Mouse (Mus musculus): ENCODE results near the gene Cish. TPM values are rescaled to one million over a fixed set of nuclear protein-coding genes. Genes with fewer than 3 reads are reported as not detected.

Cish gene
- total RNA-seq (2021) = 10 to 100 TPM in 1 of 2 experiments, 1 to 10 TPM in 1; 9.6 to 10.7 TPM
- long read RNA-seq, experiment 1, partial matches to known transcripts = 0 of 4 reads
- long read RNA-seq, experiment 1, other reads (novel, unspliced or antisense) = 1 of 4 reads
- long read RNA-seq, experiment 2, partial matches to known transcripts = 0 of 7 reads
- long read RNA-seq, experiment 2, other reads (novel, unspliced or antisense) = 3 of 7 reads

DNA sequence AAGGTAGTCTGAATTCAATTTTAAA, at the start of gene Cish:
TSS of gene Cish (plus strand) at position 11 of the 25 bp plus-strand sequence.
- no peak for DNase-seq (ENCODE audit: extremely low spot score in 1 of 2, low spot score in 2 of 2)
- Histone ChIP-seq H3K4me3 (peak within 1 kb of the TSS; percentile 77), H3K27ac (peak within 1 kb of the TSS; percentile 77)
- intact Hi-C loops (cut with DNase I) = loop anchor here (10.0 kb wide), 1 partner anchor 611 kb away; the partner anchor contains the start of gene Tex264
- TF ChIP-seq CTCF (IDR thresholded peaks at IDR 0.05) = no peak

DNA sequence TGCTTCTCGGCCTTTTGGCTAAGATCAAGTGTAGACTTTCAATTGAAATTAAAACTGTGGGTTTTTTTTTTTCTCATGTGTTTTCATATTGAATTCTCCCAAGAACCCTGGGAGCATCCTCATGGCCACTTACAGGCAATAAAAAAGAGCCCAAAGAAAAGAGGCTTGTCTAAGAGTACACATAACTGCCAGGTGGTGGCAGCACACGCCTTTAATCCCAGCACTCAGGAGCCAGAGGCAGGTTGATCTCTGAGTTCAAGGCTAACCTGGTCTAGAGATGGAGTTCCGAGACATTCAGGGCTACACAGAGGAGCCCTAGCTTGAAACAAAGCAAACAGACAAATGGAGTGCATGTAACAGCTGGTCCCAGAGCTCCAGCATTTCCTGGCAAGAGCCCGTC, 49.7 kb upstream of the Cish start:
- intact Hi-C loops (cut with DNase I) = loop anchor here (2.0 kb wide), 1 partner anchor 45 kb away; no protein-coding TSS in a partner anchor

DNA sequence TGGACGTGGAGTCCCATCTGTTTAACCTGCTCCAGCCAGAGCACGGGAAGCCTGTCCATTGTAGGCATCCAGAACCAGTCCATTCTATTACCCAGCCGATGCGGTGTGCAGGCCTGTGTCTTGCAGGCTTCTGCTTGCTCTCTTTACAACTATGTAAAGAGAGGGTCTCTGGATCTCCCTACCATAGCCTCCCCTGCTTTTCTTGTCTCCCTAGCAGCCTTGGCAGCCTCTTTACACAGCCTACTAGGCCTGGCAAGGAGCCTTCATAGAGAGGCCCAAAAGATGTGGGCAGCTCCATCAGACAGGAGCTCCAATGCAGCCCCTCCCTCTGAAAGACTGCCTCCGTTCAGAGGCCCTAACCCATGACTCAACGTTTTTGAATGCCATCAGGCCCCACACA, 46.7 kb upstream of the Cish start:
- no peak for TF ChIP-seq CTCF (IDR thresholded peaks at IDR 0.05)
- Histone ChIP-seq H3K4me3 (no peak overlapping the region), H3K27ac (peak overlapping the region; percentile 71)
- no peak for DNase-seq (ENCODE audit: extremely low spot score in 1 of 2, low spot score in 2 of 2)
- intact Hi-C loops (cut with DNase I) = no loop called here

More for the DNA sequence above, 49.7 kb upstream of the Cish start:
- Histone ChIP-seq H3K4me3 (no peak overlapping the region), H3K27ac (no peak overlapping the region)
- no peak for DNase-seq (ENCODE audit: extremely low spot score in 1 of 2, low spot score in 2 of 2)
- TF ChIP-seq CTCF (IDR thresholded peaks at IDR 0.05) = peak; percentile 63

DNA sequence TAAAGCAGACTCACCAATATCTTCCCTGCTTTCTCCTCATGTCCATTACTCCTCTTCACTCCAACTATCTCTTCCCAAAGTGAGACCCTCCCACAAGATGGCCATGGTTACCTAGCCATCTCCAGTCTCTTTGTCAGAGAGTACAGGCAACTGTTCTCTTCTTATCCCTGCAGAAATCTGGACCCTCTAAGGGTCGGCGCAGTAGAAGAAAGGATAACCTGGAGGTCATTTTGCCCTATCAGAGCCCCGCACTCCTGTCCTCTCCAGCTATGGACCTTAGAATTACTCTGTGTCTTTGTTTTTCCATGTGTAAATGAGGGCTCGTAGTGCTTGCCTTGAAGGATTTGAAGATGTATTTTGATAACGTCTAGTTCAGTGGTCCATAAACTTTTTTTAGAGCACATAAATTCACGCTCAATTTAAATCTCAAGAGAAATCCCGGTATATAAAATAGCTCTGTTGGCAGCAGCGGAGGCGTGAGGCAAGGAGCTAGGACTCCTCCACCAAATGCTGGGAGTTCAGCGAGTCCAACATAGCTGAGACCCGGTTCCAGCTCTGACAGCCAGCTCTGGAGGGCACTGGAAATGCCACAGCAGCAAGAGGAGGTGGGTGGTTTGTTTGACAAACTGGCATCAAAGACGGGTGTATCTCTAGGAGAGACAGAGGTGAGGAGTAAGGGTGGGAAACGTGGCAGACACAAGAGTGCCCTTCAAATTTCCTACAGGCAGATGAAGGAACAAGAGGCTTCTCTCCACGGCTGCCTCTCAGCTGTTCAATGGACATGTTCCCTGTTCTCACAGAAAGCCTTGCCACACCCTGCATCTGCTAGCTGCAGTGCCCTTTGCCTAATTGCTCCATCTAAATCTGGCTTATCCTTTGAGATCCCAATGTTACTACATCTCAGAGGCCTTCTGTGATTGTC, 45.1 kb upstream of the Cish start:
- TF ChIP-seq CTCF (IDR thresholded peaks at IDR 0.05) = no peak
- no peak overlapping the region for H3K4me3 ChIP-seq
- H3K27ac ChIP-seq = peak overlapping the region; percentile 71
- no peak for DNase-seq (ENCODE audit: extremely low spot score in 1 of 2, low spot score in 2 of 2)
- intact Hi-C loops (cut with DNase I) = no loop called here

DNA sequence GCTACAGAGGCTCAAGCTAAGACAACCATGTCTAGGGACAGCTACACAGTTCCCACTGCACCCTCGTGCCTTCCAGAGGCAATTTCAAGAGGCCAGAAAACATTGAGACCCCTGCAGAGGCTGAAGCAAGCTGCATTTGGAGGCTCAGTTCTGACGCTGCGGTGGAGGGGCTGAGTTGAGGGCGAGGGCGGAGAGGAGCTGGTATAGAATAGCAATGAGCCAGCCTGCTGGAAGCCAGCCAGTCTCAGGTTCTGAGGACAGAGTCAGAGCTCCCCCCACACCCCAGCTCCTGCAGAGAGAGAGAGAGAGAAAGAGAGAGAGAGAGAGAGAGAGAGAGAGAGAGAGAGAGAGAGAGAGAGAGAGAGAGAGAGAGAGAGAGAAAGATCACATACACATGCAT, 43.7 kb upstream of the Cish start:
- intact Hi-C loops (cut with DNase I) = no loop called here
- peak; percentile 73 to 79 for DNase-seq (ENCODE audit: extremely low spot score in 1 of 2, low spot score in 2 of 2)
- peak overlapping the region; percentile 71 for H3K27ac ChIP-seq

DNA sequence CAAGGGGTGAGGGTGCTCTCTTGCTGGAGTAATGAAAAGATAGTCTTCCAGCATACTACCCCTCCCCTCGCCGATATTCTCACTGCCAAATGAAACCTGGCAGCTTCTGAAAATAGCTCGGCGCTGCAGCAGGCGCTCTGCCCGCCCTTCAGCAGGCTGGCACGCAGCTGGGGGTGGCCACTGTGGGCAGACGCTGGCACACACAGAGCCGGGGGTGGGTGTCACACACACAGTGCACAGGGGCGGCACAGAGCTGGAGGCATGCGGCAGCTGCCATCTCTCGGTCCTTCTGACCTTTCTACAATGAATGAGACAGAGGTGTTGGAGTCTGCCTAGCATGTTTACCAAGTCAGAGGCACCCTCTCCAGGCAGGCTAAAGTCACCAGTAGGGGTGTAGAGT, 41.4 kb upstream of the Cish start:
- Histone ChIP-seq H3K27ac (peak overlapping the region; percentile 85), H3K4me3 (no peak overlapping the region)
- peak; percentile 1; the same call in 1 of the 2 replicates for TF ChIP-seq CTCF (IDR thresholded peaks at IDR 0.05)
- DNase-seq (ENCODE audit: extremely low spot score in 1 of 2, low spot score in 2 of 2) = peak; percentile 80 to 81
- intact Hi-C loops (cut with DNase I) = no loop called here

More for the DNA sequence above, 43.7 kb upstream of the Cish start:
- TF ChIP-seq CTCF (IDR thresholded peaks at IDR 0.05) = no peak
- H3K4me3 ChIP-seq = no peak overlapping the region

DNA sequence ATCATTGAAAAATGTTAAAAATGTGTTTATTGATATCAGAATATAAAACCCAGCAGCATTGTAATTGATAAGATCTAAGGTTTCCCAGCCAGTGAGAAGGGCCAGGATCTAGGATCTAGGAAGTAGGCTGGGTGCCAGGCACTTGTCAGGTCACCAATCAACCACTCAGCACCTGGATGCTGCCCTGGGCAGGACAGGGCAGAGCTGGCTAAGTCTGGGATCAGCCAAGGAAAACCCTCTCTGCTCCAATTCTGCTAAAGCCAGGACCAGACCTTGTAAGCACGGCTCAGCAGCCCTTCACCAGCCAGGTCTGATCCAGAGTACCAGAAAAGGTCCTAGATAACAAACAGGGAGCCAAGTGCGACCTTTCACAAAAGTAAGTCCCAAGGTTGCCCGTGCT, 40.9 kb upstream of the Cish start:
- no peak for TF ChIP-seq CTCF (IDR thresholded peaks at IDR 0.05)
- intact Hi-C loops (cut with DNase I) = no loop called here
- Histone ChIP-seq H3K27ac (peak overlapping the region; percentile 85), H3K4me3 (no peak overlapping the region)
- no peak for DNase-seq (ENCODE audit: extremely low spot score in 1 of 2, low spot score in 2 of 2)

DNA sequence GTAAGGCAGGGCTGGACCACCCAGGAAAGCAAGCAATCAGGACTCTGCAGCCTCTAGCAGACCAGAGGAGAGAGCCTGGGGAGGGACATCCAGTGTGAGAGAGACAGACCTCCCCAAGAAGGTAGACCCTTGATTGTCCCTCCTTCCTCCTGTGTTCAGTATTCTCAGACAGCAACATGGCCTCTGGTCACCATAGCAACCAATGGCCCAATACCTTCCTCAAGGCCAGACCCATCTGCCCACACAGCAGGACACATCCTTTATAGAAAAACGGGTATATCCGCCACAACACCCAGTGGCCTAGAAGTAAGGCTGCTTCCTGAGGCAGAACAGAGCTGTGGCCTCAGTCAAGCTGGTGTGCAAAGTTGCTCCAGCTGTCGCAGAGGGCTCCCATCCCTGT, 40.2 kb upstream of the Cish start:
- intact Hi-C loops (cut with DNase I) = no loop called here
- TF ChIP-seq CTCF (IDR thresholded peaks at IDR 0.05) = no peak

DNA sequence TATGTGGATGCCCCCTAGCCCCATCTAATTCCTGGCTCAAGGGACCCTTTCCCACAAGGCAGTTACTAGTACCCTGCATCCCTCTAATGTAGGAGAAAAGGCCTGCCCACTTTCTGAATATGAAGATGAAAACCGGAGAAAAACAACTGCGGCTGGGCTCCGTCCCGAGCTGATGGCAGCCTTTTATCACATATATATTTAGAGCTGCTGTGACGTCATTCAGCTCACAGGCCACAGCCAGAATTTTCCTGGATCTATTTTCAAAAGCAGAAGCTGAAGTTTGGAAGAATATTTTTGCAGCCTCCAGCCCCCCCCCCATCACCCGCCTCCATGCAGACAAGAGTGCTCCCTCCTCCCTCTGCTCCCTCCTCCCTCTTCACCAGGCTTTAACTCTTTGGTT, 36.3 kb upstream of the Cish start:
- Histone ChIP-seq H3K27ac (peak overlapping the region; percentile 94), H3K4me3 (no peak overlapping the region)
- TF ChIP-seq CTCF (IDR thresholded peaks at IDR 0.05) = no peak
- DNase-seq (ENCODE audit: extremely low spot score in 1 of 2, low spot score in 2 of 2) = peak; percentile 54 to 67
- intact Hi-C loops (cut with DNase I) = loop anchor here (2.0 kb wide), 1 partner anchor 25 kb away; no protein-coding TSS in a partner anchor

More for the DNA sequence above, 40.2 kb upstream of the Cish start:
- Histone ChIP-seq H3K27ac (peak overlapping the region; percentile 85), H3K4me3 (no peak overlapping the region)
- DNase-seq (ENCODE audit: extremely low spot score in 1 of 2, low spot score in 2 of 2) = no peak

DNA sequence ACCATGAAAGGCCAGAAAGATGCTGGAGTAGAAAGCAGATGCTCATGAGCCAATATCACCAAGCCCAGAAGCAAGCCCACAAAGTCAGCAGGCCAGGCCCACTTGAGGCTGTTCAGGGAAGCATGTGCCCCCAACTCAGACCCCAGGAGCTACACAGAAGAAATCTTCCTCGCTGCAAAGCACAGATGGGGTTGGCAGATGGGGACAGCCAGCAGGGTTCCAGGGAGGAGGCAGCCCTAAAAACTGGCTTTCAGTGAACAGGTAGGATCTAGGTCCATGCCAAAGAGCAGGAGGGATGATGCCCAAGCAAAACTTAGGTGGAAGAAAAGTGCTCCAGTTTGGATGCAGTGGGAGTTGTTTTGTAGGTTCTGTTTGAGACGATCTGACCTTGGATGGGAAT, 35.4 kb upstream of the Cish start:
- TF ChIP-seq CTCF (IDR thresholded peaks at IDR 0.05) = no peak
- no peak for DNase-seq (ENCODE audit: extremely low spot score in 1 of 2, low spot score in 2 of 2)
- Histone ChIP-seq H3K27ac (peak overlapping the region; percentile 72), H3K4me3 (no peak overlapping the region)
- intact Hi-C loops (cut with DNase I) = loop anchor here (5.0 kb wide), 1 partner anchor 258 kb away; no protein-coding TSS in a partner anchor

DNA sequence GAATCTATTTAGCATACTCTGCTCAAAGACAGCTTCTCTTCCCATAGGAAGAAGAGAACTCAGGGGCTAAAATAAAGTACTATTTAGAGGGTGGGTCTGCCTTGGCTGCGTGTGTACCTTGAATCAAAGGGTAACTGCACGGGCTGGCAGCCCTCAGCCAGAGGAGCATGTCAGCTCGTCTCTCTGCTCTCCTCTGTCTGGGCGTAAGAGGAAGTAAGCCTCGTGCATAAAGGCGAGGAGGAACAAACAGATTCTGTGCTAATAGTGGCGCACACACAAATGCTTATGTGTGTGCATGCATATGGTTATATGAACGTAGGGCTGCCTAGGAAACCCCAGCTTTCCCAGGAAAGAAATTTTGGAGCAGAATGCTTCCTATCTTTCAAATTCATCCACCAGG, 35.0 kb upstream of the Cish start:
- H3K4me3 ChIP-seq = no peak overlapping the region
- intact Hi-C loops (cut with DNase I) = loop anchor here (5.0 kb wide), 1 partner anchor 259 kb away; no protein-coding TSS in a partner anchor
- no peak for TF ChIP-seq CTCF (IDR thresholded peaks at IDR 0.05)
- no peak for DNase-seq (ENCODE audit: extremely low spot score in 1 of 2, low spot score in 2 of 2)
- H3K27ac ChIP-seq = peak overlapping the region; percentile 72

DNA sequence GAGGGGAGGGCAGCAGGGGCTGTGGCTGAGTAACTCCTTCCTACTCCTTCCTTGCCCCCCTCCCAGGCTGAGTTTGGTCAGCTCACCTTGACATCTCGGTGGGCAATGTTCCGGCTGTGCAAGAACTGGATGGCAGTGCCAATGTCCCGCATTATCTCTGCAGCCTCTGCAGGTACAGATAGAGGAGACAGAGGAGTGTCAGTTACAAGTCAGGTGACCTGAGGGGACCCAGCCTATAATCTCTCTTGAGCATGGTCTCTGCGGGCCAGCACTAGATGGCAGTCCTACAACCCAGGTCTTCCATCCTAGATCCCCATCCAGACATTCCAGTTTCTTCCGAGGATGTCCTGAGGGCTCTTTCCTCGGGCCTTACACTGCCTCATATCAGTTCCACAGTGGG, 34.0 kb upstream of the Cish start:
- intact Hi-C loops (cut with DNase I) = loop anchor here (2.0 to 5.0 kb wide), 2 partner anchors 175 to 259 kb away; no protein-coding TSS in a partner anchor
- no peak for DNase-seq (ENCODE audit: extremely low spot score in 1 of 2, low spot score in 2 of 2)

More for the DNA sequence above, 34.0 kb upstream of the Cish start:
- no peak overlapping the region for H3K4me3 ChIP-seq
- no peak for TF ChIP-seq CTCF (IDR thresholded peaks at IDR 0.05)
- H3K27ac ChIP-seq = peak overlapping the region; percentile 8; the same call in 1 of the 2 replicates

All from left cerebral cortex, adult 2 months (tissue).